Mouse (Mus musculus) kidney, embryonic 16.5 days (tissue): ENCODE measurements around the gene Gm38394. TPM values are rescaled to one million over a fixed set of nuclear protein-coding genes. Genes with fewer than 3 reads are reported as not detected.

ENCODE experiments used
- ATAC-seq: fragments of 200-750 bp; cut with Nextera tagmentation; 2 replicates; pipeline ENCODE4 v1.8.0; 2017; ENCODE audit warnings: moderate TSS enrichment; ENCODE audit not compliant: low FRiP score, low TSS enrichment
- H3K27ac ChIP-seq: fragments of 300-500 bp; sonication (generic); 2 replicates; pipeline ENCODE4 v1.5.1; 2014; ENCODE audit warnings: low read length
- H3K27me3 ChIP-seq: fragments of 300-500 bp; sonication (generic); 2 replicates; pipeline ENCODE4 v1.6.1; 2014; ENCODE audit warnings: low read length, control low read depth, mixed read lengths; ENCODE audit not compliant: insufficient read depth
- H3K36me3 ChIP-seq: fragments of 300-500 bp; sonication (generic); 2 replicates; pipeline ENCODE4 v1.6.1; 2014; ENCODE audit warnings: low read length, control low read depth, mixed read lengths; ENCODE audit not compliant: insufficient read depth
- H3K4me1 ChIP-seq: fragments of 300-500 bp; sonication (generic); 2 replicates; pipeline ENCODE4 v1.6.1; 2014; ENCODE audit warnings: low read length, control low read depth, mixed read lengths; ENCODE audit not compliant: insufficient read depth
- H3K4me2 ChIP-seq: fragments of 300-500 bp; sonication (generic); replicated peaks from 2 replicates; pipeline ENCODE4 v1.6.1; 2014; ENCODE audit warnings: low read depth, low read length
- H3K4me3 ChIP-seq: fragments of 300-500 bp; sonication (generic); 2 replicates; pipeline ENCODE4 v1.5.1; 2014; ENCODE audit warnings: mild to moderate bottlenecking, low read length
- H3K9ac ChIP-seq: fragments of 300-500 bp; sonication (generic); replicated peaks from 2 replicates; pipeline ENCODE4 v1.6.1; 2014; ENCODE audit warnings: low read length
- H3K9me3 ChIP-seq: fragments of 300-500 bp; sonication (generic); 2 replicates; pipeline ENCODE4 v1.6.1; 2016; ENCODE audit warnings: low read length, control low read depth
- WGBS: fragments of 180-500 bp; shearing (Covaris S2); extraction: QIAGEN DNeasy Blood & Tissue Kit; methylation state at CpG from one replicate; pipeline ENCODE4 v1.1.7; 2014; 5-methylcytosine and 5-hydroxymethylcytosine counted together
- polyA plus RNA-seq: library from polyadenylated mRNA; unstranded; fragments of >200 nt; fragmentation: Nextera tagmentation; extraction: Ambion mirVana; gene quantifications from 2 replicates; pipeline ENCODE4 v1.2.1, GENCODE M21; 2015

Gm38394 gene
- polyA plus RNA-seq, 1 experiment from 2014 or later = 4.1 TPM

GRCm38 (mm10) chr1:133610601-133611000 is 50.5 kb downstream of the Gm38394 start:
- H3K9me3 ChIP-seq = no peaks in the 10 kb centered on the region
- 52% methylated on average over 6 of the region's 6 CpGs for WGBS
- H3K36me3 ChIP-seq = peaks cover 28% of the 10 kb centered on the region
- H3K4me2 ChIP-seq = 0 out of 2 replicates have a peak overlapping the region, but pooled peaks have one; percentile 11
- H3K27me3 ChIP-seq = no peaks in the 10 kb centered on the region
- ATAC-seq = peak; percentile 29
- peaks cover 9% of the 10 kb centered on the region; the same call in 1 of the 2 replicates for H3K4me1 ChIP-seq
- H3K27ac ChIP-seq = no peak overlapping the region
- H3K4me3 ChIP-seq = no peak overlapping the region
- H3K9ac ChIP-seq = peak overlapping the region; percentile 6; the same call in 1 of the 2 replicates

- Histone ChIP-seq H3K27ac (peak within 1 kb of the TSS; percentile 93), H3K4me3 (peak within 1 kb of the TSS; percentile 79), H3K4me1 (peaks cover 9% of the 10 kb centered on the region; the same call in 1 of the 2 replicates), H3K9ac (peak within 1 kb of the TSS; percentile 94), H3K36me3 (peaks cover 35% of the 10 kb centered on the region), H3K27me3 (no peaks in the 10 kb centered on the region), H3K4me2 (peak within 1 kb of the TSS; percentile 72), H3K9me3 (no peaks in the 10 kb centered on the region)
- peak; percentile 98 for ATAC-seq
- WGBS = under 1% methylated on average over 72 of the region's 73 CpGs
These were observed 51.2 kb downstream of the Gm38394 start, which contains the start of gene Snrpe for GRCm38 (mm10) chr1:133609771-133610502. Gene Snrpe, minus strand, starts transcription at chr1:133610291.

- H3K9me3 ChIP-seq = no peaks in the 10 kb centered on the region
- no peak overlapping the region for H3K27ac ChIP-seq
- H3K27me3 ChIP-seq = no peaks in the 10 kb centered on the region
- H3K4me3 ChIP-seq = no peak overlapping the region
- WGBS = 97% methylated on average over 4 of the region's 4 CpGs
- H3K36me3 ChIP-seq = peaks cover 62% of the 10 kb centered on the region
- H3K9ac ChIP-seq = no peak overlapping the region
- no peak for ATAC-seq
- no peak overlapping the region for H3K4me2 ChIP-seq
- no peaks in the 10 kb centered on the region for H3K4me1 ChIP-seq
These were observed 57.9 kb downstream of the Gm38394 start for GRCm38 (mm10) chr1:133603174-133603573.

DNA sequence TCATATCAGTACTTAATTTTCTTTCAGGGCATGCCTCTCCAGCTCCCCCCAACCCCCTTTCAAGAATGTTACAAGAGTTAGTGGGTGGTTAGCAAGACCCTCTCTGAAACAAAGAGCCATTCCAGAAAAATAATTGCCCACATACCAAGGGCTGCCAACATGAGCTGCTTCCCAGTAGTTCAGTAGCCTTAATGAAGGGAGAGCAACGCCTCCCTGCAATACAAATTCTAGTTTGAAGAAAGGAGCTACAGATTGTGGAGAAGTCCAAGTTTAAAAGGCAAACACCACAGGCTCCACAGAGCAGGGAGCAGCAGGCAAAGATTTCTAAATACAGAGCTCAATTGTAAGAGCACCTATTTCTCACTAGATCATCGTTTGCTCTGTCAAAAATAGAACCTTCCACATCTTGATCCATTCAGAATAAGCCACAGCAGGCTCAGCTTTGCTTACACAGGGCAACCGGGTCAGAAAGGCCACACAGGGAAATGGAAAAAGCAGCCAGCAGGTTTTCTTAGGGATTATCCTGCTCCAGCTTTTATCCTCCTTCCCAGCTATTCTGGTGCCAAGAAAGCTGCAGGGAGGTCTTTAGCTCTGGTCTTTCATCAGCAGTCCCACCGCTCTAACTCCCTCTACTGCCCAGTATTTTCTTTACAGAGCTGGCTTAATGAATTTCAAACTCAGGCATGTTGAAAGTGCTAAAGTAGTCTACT is 64.7 kb downstream of the Gm38394 start:
- Histone ChIP-seq H3K9ac (no peak overlapping the region), H3K36me3 (0 out of 2 replicates have a peak, but pooled peaks cover 1% of the 10 kb centered on the region), H3K9me3 (no peaks in the 10 kb centered on the region), H3K4me1 (no peaks in the 10 kb centered on the region), H3K27me3 (no peaks in the 10 kb centered on the region), H3K4me2 (no peak overlapping the region), H3K4me3 (no peak overlapping the region), H3K27ac (no peak overlapping the region)
- 23% methylated on average over 4 of the region's 4 CpGs for WGBS
- ATAC-seq = no peak

DNA sequence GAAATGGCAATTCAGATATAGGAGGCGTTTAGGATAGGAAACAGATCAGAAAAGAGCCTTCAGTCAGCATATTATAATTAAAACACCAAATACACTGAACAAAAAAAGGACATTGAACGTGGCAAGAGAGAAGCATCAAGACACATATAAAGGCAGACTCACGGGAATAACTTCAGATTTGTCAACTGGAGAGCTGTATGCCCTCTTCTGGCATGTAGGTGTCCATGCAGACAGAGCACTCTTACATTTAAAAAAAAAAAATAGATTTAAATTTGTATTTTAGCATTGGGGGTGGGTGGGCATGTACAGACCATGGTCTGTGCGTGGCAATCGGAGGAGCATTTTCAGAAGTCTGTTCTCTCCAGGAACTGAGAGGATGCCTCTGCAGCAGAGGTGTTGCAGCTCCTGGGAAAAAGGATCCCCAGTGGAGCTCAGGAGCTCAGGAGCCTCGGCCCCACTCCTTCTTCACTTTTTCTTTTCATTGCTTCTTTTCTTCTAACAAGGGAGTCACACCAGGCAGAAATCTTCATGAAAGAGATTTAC is 75.1 kb downstream of the Gm38394 start:
- Histone ChIP-seq H3K9me3 (no peaks in the 10 kb centered on the region), H3K4me2 (no peak overlapping the region)
- ATAC-seq = no peak

GRCm38 (mm10) chr1:133571293-133571692 is 89.8 kb downstream of the Gm38394 start:
- no peak overlapping the region for H3K27ac ChIP-seq
- H3K4me3 ChIP-seq = no peak overlapping the region
- WGBS = 47% methylated on average over 11 of the region's 11 CpGs
- no peaks in the 10 kb centered on the region for H3K27me3 ChIP-seq
- no peak overlapping the region for H3K9ac ChIP-seq
- H3K4me2 ChIP-seq = no peak overlapping the region
- H3K9me3 ChIP-seq = peaks cover 13% of the 10 kb centered on the region
- H3K4me1 ChIP-seq = no peaks in the 10 kb centered on the region
- H3K36me3 ChIP-seq = no peaks in the 10 kb centered on the region
- no peak for ATAC-seq

More for the DNA sequence above, 75.1 kb downstream of the Gm38394 start:
- Histone ChIP-seq H3K9ac (no peak overlapping the region), H3K27ac (no peak overlapping the region), H3K4me3 (no peak overlapping the region), H3K27me3 (no peaks in the 10 kb centered on the region), H3K36me3 (no peaks in the 10 kb centered on the region), H3K4me1 (no peaks in the 10 kb centered on the region)
- WGBS = 69% methylated on average over 6 of the region's 6 CpGs

Other genes with a start within 250 kb of the Gm38394 start
- gene Sox13, start 236.9 kb downstream of the Gm38394 start, polyA plus RNA-seq = 11.5 and 12.8 TPM in 2 replicates
- gene Snrpe, start 51.0 kb downstream of the Gm38394 start, polyA plus RNA-seq = 597 and 606 TPM in 2 replicates
- gene Zbed6, start 433 bp downstream of the Gm38394 start, polyA plus RNA-seq = not detected in 2 replicates
- gene Lax1, start 28.8 kb upstream of the Gm38394 start, polyA plus RNA-seq = 0.50 and 0.60 TPM in 2 replicates
- 7.6 and 8.2 TPM in 2 replicates for gene Atp2b4, start 139.7 kb upstream of the Gm38394 start, polyA plus RNA-seq
- 0.18 and 0.47 TPM in 2 replicates for gene Optc, start 246.7 kb upstream of the Gm38394 start, polyA plus RNA-seq